Mouse (Mus musculus): ENCODE data around the gene Slc50a1. TPM values are rescaled to one million over a fixed set of nuclear protein-coding genes. Genes with fewer than 3 reads are reported as not detected.

Gene Slc50a1
- polyA plus RNA-seq, 1 experiment, result 48.7 TPM

DNA sequence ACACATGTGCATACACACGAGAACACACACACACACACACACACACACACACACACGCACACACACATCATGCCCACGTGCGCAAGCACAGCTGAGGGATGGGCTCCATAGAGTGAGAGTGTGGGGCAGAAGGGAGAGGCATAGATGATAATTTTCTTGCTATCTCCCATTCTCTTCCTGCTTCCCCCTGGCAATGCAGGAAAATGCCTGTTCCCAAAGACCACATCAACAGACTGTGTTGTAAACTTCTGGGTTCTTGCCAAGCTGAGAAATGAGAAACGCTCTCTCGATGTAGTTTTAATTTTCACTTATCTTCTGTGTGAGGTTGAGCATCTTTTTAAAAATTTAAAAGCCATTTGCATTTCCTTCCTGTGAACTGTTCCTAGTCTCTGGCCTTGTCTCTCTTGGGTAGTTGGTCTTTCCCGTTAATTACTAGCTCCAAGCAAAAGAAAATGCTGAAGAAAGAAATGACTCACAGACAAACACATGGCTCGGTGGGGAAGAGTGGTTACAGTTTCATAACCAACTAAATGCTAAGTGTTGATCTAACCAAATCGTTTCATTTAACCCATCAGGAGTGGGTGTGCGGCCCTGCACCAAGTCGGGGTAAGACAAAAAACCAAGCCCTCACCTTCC, 26.5 kb upstream of the Slc50a1 start:
- Histone ChIP-seq H3K79me2 (ENCODE audit: control insufficient read depth, insufficient read depth) (no peaks in the 10 kb centered on the region), H3K4me3 (no peak overlapping the region), H3K4me2 (ENCODE audit: low read depth) (no peak overlapping the region), H3ac (ENCODE audit: control insufficient read depth, insufficient read length) (no peak overlapping the region), H3K36me3 (ENCODE audit: control insufficient read depth, insufficient read depth) (no peaks in the 10 kb centered on the region), H3K27me3 (ENCODE audit: control insufficient read depth, insufficient read depth, insufficient read length) (no peaks in the 10 kb centered on the region)
- TF ChIP-seq REST (IDR thresholded peaks at IDR 0.05; ENCODE audit: insufficient read depth, insufficient read length) (no peak), E2F4 (IDR thresholded peaks at IDR 0.05; ENCODE audit: insufficient read depth) (no peak), POLR2AphosphoS2 (IDR thresholded peaks at IDR 0.05; ENCODE audit: insufficient read length, low read depth) (no peak), SRF (IDR thresholded peaks at IDR 0.05; ENCODE audit: control insufficient read depth, insufficient read length, low read depth) (no peak), POLR2A (IDR thresholded peaks at IDR 0.05; ENCODE audit: insufficient read length, low read depth) (no peak), TCF12 (IDR thresholded peaks at IDR 0.05; ENCODE audit: insufficient read depth, poor library complexity, severe bottlenecking) (no peak), MYOG (IDR thresholded peaks at IDR 0.05; ENCODE audit: control insufficient read depth in 1 of 3, insufficient read depth in 1 of 3, insufficient read length in 2 of 3, low read depth in 2 of 3) (no peak), MYOD1 (IDR thresholded peaks at IDR 0.05; ENCODE audit: control insufficient read depth in 1 of 3, insufficient read length in 2 of 3, low read depth in 2 of 3) (no peak), TCF3 (IDR thresholded peaks at IDR 0.05; ENCODE audit: insufficient read length, low read depth) (no peak)

DNA sequence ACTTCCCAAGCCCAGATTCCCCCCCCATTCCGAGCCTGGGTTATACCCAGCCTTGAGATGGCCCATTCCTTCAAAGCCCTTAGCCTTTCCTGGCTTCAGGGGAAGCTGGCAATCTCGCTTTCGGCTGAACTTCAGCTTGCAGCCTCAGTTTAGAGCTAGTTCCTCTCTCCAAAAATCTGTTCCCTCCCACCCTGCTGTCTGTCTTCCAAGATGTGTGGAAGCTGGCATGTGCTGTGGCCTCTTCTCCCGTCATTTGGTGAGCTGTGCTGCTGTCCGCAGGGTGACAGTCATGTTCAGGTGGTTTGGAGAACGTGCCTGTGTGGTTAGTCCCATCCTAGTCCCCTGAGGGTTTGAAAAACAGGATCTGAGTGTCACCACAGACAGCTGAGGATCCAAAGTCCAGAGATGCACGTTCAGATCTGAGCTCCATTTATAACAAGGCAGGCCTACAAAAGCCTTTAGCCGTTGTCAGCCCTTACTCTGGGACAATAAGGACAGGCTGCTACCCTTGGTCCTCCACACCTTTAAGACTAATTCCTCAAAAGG, 25.4 kb upstream of the Slc50a1 start:
- Histone ChIP-seq H3ac (ENCODE audit: control insufficient read depth, insufficient read length) (no peak overlapping the region), H3K36me3 (ENCODE audit: control insufficient read depth, insufficient read depth) (no peaks in the 10 kb centered on the region), H3K27me3 (ENCODE audit: control insufficient read depth, insufficient read depth, insufficient read length) (no peaks in the 10 kb centered on the region), H3K4me3 (no peak overlapping the region), H3K79me2 (ENCODE audit: control insufficient read depth, insufficient read depth) (no peaks in the 10 kb centered on the region), H3K4me2 (ENCODE audit: low read depth) (no peak overlapping the region)
- TF ChIP-seq MAX (IDR thresholded peaks at IDR 0.05; ENCODE audit: low read depth) (no peak), TCF12 (IDR thresholded peaks at IDR 0.05; ENCODE audit: insufficient read depth, poor library complexity, severe bottlenecking) (no peak), USF1 (IDR thresholded peaks at IDR 0.05; ENCODE audit: low read depth) (no peak), REST (IDR thresholded peaks at IDR 0.05; ENCODE audit: insufficient read depth, insufficient read length) (no peak)

DNA sequence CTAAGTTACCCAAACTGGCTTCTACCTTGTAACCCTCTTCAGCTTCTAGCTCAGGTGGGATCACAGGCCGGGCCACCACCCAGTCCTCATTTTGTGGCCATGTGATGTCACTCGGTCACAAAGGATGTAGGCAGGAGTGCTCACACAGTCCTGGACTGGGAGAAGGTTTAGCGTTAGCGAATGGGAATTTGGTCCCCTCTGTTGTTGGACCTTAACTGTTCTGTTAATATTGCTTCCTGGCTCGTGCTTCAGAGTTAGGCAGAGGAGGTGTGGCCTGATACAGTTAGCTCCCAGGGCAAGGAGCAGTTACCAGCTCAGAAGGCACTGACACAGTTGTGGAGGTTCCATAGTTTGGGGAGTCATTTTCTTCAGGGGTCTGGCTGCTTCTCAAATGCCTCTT, 23.8 kb upstream of the Slc50a1 start:
- H3K79me2 ChIP-seq (ENCODE audit: control insufficient read depth, insufficient read depth), result no peaks in the 10 kb centered on the region
- H3K4me2 ChIP-seq (ENCODE audit: low read depth), result no peak overlapping the region
- H3K27me3 ChIP-seq (ENCODE audit: control insufficient read depth, insufficient read depth, insufficient read length), result no peaks in the 10 kb centered on the region
- H3K36me3 ChIP-seq (ENCODE audit: control insufficient read depth, insufficient read depth), result no peaks in the 10 kb centered on the region
- H3ac ChIP-seq (ENCODE audit: control insufficient read depth, insufficient read length), result no peak overlapping the region
- TF ChIP-seq TCF3 (IDR thresholded peaks at IDR 0.05; ENCODE audit: insufficient read length, low read depth), result no peak
- TF ChIP-seq E2F4 (IDR thresholded peaks at IDR 0.05; ENCODE audit: insufficient read depth), result no peak
- no peak for TF ChIP-seq MYOG (IDR thresholded peaks at IDR 0.05; ENCODE audit: control insufficient read depth in 1 of 3, insufficient read depth in 1 of 3, insufficient read length in 2 of 3, low read depth in 2 of 3)
- no peak for TF ChIP-seq POLR2AphosphoS2 (IDR thresholded peaks at IDR 0.05; ENCODE audit: insufficient read length, low read depth)
- TF ChIP-seq USF1 (IDR thresholded peaks at IDR 0.05; ENCODE audit: low read depth), result no peak
- TF ChIP-seq TCF12 (IDR thresholded peaks at IDR 0.05; ENCODE audit: insufficient read depth, poor library complexity, severe bottlenecking), result no peak
- TF ChIP-seq CEBPB (IDR thresholded peaks at IDR 0.05; ENCODE audit: insufficient read depth, poor library complexity, severe bottlenecking), result no peak
- no peak for TF ChIP-seq MYOD1 (IDR thresholded peaks at IDR 0.05; ENCODE audit: control insufficient read depth in 1 of 3, insufficient read length in 2 of 3, low read depth in 2 of 3)
- TF ChIP-seq REST (IDR thresholded peaks at IDR 0.05; ENCODE audit: insufficient read depth, insufficient read length), result no peak
- no peak for TF ChIP-seq SRF (IDR thresholded peaks at IDR 0.05; ENCODE audit: control insufficient read depth, insufficient read length, low read depth)
- H3K4me3 ChIP-seq, result no peak overlapping the region

DNA sequence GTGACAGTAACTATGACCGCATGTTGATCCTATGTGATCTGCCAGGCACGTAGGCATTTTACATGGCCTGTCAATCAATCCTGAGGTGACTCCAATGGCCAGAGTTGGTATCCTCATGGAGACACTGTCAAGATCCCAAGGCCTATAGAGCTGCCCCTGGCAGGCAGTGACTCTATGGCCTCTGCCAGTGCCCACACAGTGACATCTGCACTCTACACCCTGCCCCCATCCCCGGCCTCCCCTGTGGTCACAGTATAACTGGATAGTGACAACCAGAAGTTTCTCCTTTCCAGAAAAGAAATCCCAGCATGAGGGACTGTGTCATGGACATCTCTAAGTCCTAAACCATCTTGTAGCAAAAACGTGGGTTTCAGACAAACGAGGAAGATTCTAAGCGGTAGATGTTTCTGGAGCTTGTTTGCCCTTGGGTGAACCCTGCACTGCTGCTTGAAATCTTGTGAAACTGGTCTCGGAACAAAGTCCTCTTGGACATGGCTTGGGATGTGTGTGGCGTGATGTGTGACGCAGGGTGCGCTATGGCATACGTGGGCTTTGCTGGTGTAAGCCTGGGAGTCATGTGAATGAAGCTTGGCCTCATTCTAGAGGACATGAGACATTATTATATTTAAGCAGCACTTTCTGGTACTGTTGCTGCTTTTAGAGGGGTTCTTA, 23.0 kb upstream of the Slc50a1 start:
- Histone ChIP-seq H3ac (ENCODE audit: control insufficient read depth, insufficient read length) (no peak overlapping the region), H3K4me3 (no peak overlapping the region), H3K36me3 (ENCODE audit: control insufficient read depth, insufficient read depth) (no peaks in the 10 kb centered on the region), H3K79me2 (ENCODE audit: control insufficient read depth, insufficient read depth) (no peaks in the 10 kb centered on the region), H3K4me2 (ENCODE audit: low read depth) (no peak overlapping the region), H3K27me3 (ENCODE audit: control insufficient read depth, insufficient read depth, insufficient read length) (no peaks in the 10 kb centered on the region)
- TF ChIP-seq MAX (IDR thresholded peaks at IDR 0.05; ENCODE audit: low read depth) (no peak), REST (IDR thresholded peaks at IDR 0.05; ENCODE audit: insufficient read depth, insufficient read length) (no peak), POLR2AphosphoS2 (IDR thresholded peaks at IDR 0.05; ENCODE audit: insufficient read length, low read depth) (no peak), POLR2A (IDR thresholded peaks at IDR 0.05; ENCODE audit: insufficient read length, low read depth) (no peak), TCF3 (IDR thresholded peaks at IDR 0.05; ENCODE audit: insufficient read length, low read depth) (no peak), CEBPB (IDR thresholded peaks at IDR 0.05; ENCODE audit: insufficient read depth, poor library complexity, severe bottlenecking) (no peak), USF1 (IDR thresholded peaks at IDR 0.05; ENCODE audit: low read depth) (no peak), TCF12 (IDR thresholded peaks at IDR 0.05; ENCODE audit: insufficient read depth, poor library complexity, severe bottlenecking) (no peak), MYOG (IDR thresholded peaks at IDR 0.05; ENCODE audit: control insufficient read depth in 1 of 3, insufficient read depth in 1 of 3, insufficient read length in 2 of 3, low read depth in 2 of 3) (no peak), MYOD1 (IDR thresholded peaks at IDR 0.05; ENCODE audit: control insufficient read depth in 1 of 3, insufficient read length in 2 of 3, low read depth in 2 of 3) (no peak), E2F4 (IDR thresholded peaks at IDR 0.05; ENCODE audit: insufficient read depth) (no peak), SRF (IDR thresholded peaks at IDR 0.05; ENCODE audit: control insufficient read depth, insufficient read length, low read depth) (no peak)

Measured in myocyte (in vitro differentiated cells).